Mouse (Mus musculus) midbrain, embryonic 11.5 days (tissue): ENCODE measurements around the gene Cntnap1. TPM values are rescaled to one million over a fixed set of nuclear protein-coding genes. Genes with fewer than 3 reads are reported as not detected.

ENCODE experiments used
- ATAC-seq: fragments of 200-750 bp; cut with Nextera tagmentation; 2 replicates; pipeline ENCODE4 v1.8.0; 2017; ENCODE audit warnings: moderate TSS enrichment, moderate library complexity; ENCODE audit not compliant: low FRiP score
- DNase-seq: peaks from one replicate; pipeline ENCODE4 v3.0.0; 2015; ENCODE audit warnings: low spot score; ENCODE audit errors: missing footprints
- H3K27ac ChIP-seq: fragments of 300-500 bp; sonication (generic); 2 replicates; pipeline ENCODE4 v1.5.1; 2014; ENCODE audit warnings: low read depth, low read length
- H3K27me3 ChIP-seq: fragments of 300-500 bp; sonication (generic); 2 replicates; pipeline ENCODE4 v1.6.1; 2014; ENCODE audit warnings: mild to moderate bottlenecking, low read length, moderate library complexity, mixed read lengths; ENCODE audit not compliant: control insufficient read depth, insufficient read depth
- H3K36me3 ChIP-seq: fragments of 300-500 bp; sonication (generic); 2 replicates; pipeline ENCODE4 v1.6.1; 2014; ENCODE audit warnings: mild to moderate bottlenecking, low read length, moderate library complexity, mixed read lengths; ENCODE audit not compliant: control insufficient read depth, insufficient read depth
- H3K4me1 ChIP-seq: fragments of 300-500 bp; sonication (generic); 2 replicates; pipeline ENCODE4 v1.6.1; 2014; ENCODE audit warnings: low read length; ENCODE audit not compliant: control insufficient read depth, insufficient read depth
- H3K4me2 ChIP-seq: fragments of 300-500 bp; sonication (generic); 2 replicates; pipeline ENCODE4 v1.6.1; 2014; ENCODE audit warnings: mild to moderate bottlenecking, moderate library complexity
- H3K4me3 ChIP-seq: fragments of 300-500 bp; sonication (generic); 2 replicates; pipeline ENCODE4 v1.5.1; 2014; ENCODE audit warnings: low read depth, low read length
- H3K9ac ChIP-seq: fragments of 300-500 bp; sonication (generic); 2 replicates; pipeline ENCODE4 v1.6.1; 2014; ENCODE audit warnings: low read length
- H3K9me3 ChIP-seq: fragments of 300-500 bp; sonication (generic); 2 replicates; pipeline ENCODE4 v1.6.1; 2016; ENCODE audit warnings: low read length; ENCODE audit not compliant: control insufficient read depth
- WGBS: fragments of 180-500 bp; shearing (Covaris S2); extraction: QIAGEN DNeasy Blood & Tissue Kit; methylation state at CpG from one replicate; pipeline ENCODE4 v1.1.7; 2014; 5-methylcytosine and 5-hydroxymethylcytosine counted together
- polyA plus RNA-seq: library from polyadenylated mRNA; unstranded; fragments of >200 nt; fragmentation: Nextera tagmentation; extraction: Ambion mirVana; gene quantifications from 2 replicates; pipeline ENCODE4 v1.2.1, GENCODE M21; 2014

Gene Cntnap1
- polyA plus RNA-seq, 1 experiment from 2014 or later, result 0.30 TPM

- Histone ChIP-seq H3K9ac (peak overlapping the region; percentile 20), H3K4me3 (peak overlapping the region; percentile 27), H3K27me3 (peaks cover 76% of the 10 kb centered on the region), H3K9me3 (no peaks in the 10 kb centered on the region), H3K36me3 (no peaks in the 10 kb centered on the region), H3K4me2 (peak overlapping the region; percentile 57), H3K27ac (no peak overlapping the region), H3K4me1 (peaks cover 40% of the 10 kb centered on the region)
- ATAC-seq, result peak; percentile 70
- peak; percentile 98 for DNase-seq
- WGBS, result under 1% methylated on average over 61 of the region's 61 CpGs
Measured at GRCm38 (mm10) chr11:101173631-101174388, 3.5 kb downstream of the Cntnap1 start.

- Histone ChIP-seq H3K27me3 (peaks cover 74% of the 10 kb centered on the region), H3K4me3 (no peak overlapping the region), H3K4me2 (peak overlapping the region; percentile 57), H3K4me1 (peaks cover 39% of the 10 kb centered on the region), H3K27ac (no peak overlapping the region), H3K36me3 (no peaks in the 10 kb centered on the region), H3K9ac (peak overlapping the region; percentile 20), H3K9me3 (no peaks in the 10 kb centered on the region)
- ATAC-seq, result no peak
- 27% methylated on average over 9 of the region's 9 CpGs for WGBS
- DNase-seq, result no peak
Measured at GRCm38 (mm10) chr11:101174389-101174745, 4.0 kb downstream of the Cntnap1 start.

GRCm38 (mm10) chr11:101174851-101175628, 4.7 kb downstream of the Cntnap1 start, which contains the start of gene Ccr10:
TSS of gene Ccr10 (minus strand) at chr11:101175443.
- Histone ChIP-seq H3K27ac (no peak within 1 kb of the TSS), H3K4me2 (peak within 1 kb of the TSS; percentile 57), H3K4me3 (peak within 1 kb of the TSS; percentile 21; the same call in 1 of the 2 replicates), H3K9ac (peak within 1 kb of the TSS; percentile 20), H3K36me3 (no peaks in the 10 kb centered on the region), H3K27me3 (peaks cover 68% of the 10 kb centered on the region), H3K9me3 (no peaks in the 10 kb centered on the region), H3K4me1 (peaks cover 32% of the 10 kb centered on the region)
- no peak for ATAC-seq
- peak; percentile 88 for DNase-seq
- WGBS, result 23% methylated on average over 14 of the region's 14 CpGs

GRCm38 (mm10) chr11:101175636-101176116, 5.4 kb downstream of the Cntnap1 start:
- Histone ChIP-seq H3K4me1 (peaks cover 26% of the 10 kb centered on the region), H3K27me3 (peaks cover 61% of the 10 kb centered on the region), H3K4me3 (peak overlapping the region; percentile 21; the same call in 1 of the 2 replicates), H3K36me3 (no peaks in the 10 kb centered on the region), H3K27ac (no peak overlapping the region), H3K4me2 (peak overlapping the region; percentile 35), H3K9ac (no peak overlapping the region), H3K9me3 (no peaks in the 10 kb centered on the region)
- 11% methylated on average over 11 of the region's 11 CpGs for WGBS
- DNase-seq (peak; percentile 88), ATAC-seq (no peak)

- Histone ChIP-seq H3K9ac (no peak overlapping the region), H3K4me1 (peaks cover 25% of the 10 kb centered on the region)
Measured at GRCm38 (mm10) chr11:101176117-101176691, 5.9 kb downstream of the Cntnap1 start.

GRCm38 (mm10) chr11:101176933-101177773, 6.8 kb downstream of the Cntnap1 start:
- Histone ChIP-seq H3K36me3 (no peaks in the 10 kb centered on the region), H3K4me2 (no peak overlapping the region), H3K9me3 (no peaks in the 10 kb centered on the region), H3K4me3 (no peak overlapping the region), H3K27ac (no peak overlapping the region), H3K27me3 (peaks cover 60% of the 10 kb centered on the region), H3K9ac (peak overlapping the region; percentile 4; the same call in 1 of the 2 replicates), H3K4me1 (peaks cover 20% of the 10 kb centered on the region)
- peak; percentile 90 for DNase-seq
- ATAC-seq, result no peak
- 27% methylated on average over 22 of the region's 22 CpGs for WGBS

More at GRCm38 (mm10) chr11:101176117-101176691, 5.9 kb downstream of the Cntnap1 start:
- Histone ChIP-seq H3K4me2 (peak overlapping the region; percentile 35), H3K27me3 (peaks cover 61% of the 10 kb centered on the region), H3K36me3 (no peaks in the 10 kb centered on the region), H3K4me3 (peak overlapping the region; percentile 21; the same call in 1 of the 2 replicates), H3K9me3 (no peaks in the 10 kb centered on the region), H3K27ac (no peak overlapping the region)
- ATAC-seq (no peak), DNase-seq (peak; percentile 92)
- under 1% methylated on average over 25 of the region's 25 CpGs for WGBS

GRCm38 (mm10) chr11:101178061-101179058, 8.0 kb downstream of the Cntnap1 start:
- DNase-seq, result peak; percentile 85
- Histone ChIP-seq H3K9me3 (no peaks in the 10 kb centered on the region), H3K4me3 (no peak overlapping the region), H3K27ac (no peak overlapping the region), H3K36me3 (no peaks in the 10 kb centered on the region), H3K4me2 (no peak overlapping the region), H3K27me3 (peaks cover 52% of the 10 kb centered on the region), H3K9ac (no peak overlapping the region), H3K4me1 (peaks cover 14% of the 10 kb centered on the region)
- no peak for ATAC-seq
- WGBS, result 53% methylated on average over 36 of the region's 36 CpGs
